Mouse (Mus musculus) stomach, postnatal 0 days (tissue): ENCODE measurements around the gene Btg1. TPM values are rescaled to one million over a fixed set of nuclear protein-coding genes. Genes with fewer than 3 reads are reported as not detected.
A peak's percentile ranks its signal among the peaks of the same experiment; 100 is the strongest.

Source experiments
- ATAC-seq: fragments of 200-750 bp; cut with Nextera tagmentation; 2 replicates; pipeline ENCODE4 v1.8.0; 2017; ENCODE audit not compliant: low FRiP score, low TSS enrichment
- DNase-seq: peaks from one replicate; pipeline ENCODE4 v3.0.0-alpha.2; 2016; ENCODE audit warnings: low spot score
- H3K27ac ChIP-seq: fragments of 300-500 bp; sonication (generic); replicated peaks from 2 replicates; pipeline ENCODE4 v1.5.1; 2014; ENCODE audit warnings: mild to moderate bottlenecking, control low read depth
- H3K27me3 ChIP-seq: fragments of 300-500 bp; sonication (generic); 2 replicates; pipeline ENCODE4 v1.6.1; 2014; ENCODE audit warnings: low read length; ENCODE audit not compliant: control insufficient read depth, insufficient read depth
- H3K36me3 ChIP-seq: fragments of 300-500 bp; sonication (generic); 2 replicates; pipeline ENCODE4 v1.6.1; 2014; ENCODE audit warnings: low read length, mixed read lengths; ENCODE audit not compliant: control insufficient read depth, insufficient read depth
- H3K4me1 ChIP-seq: fragments of 300-500 bp; sonication (generic); replicated peaks from 2 replicates; pipeline ENCODE4 v1.6.1; 2014; ENCODE audit warnings: antibody characterized with exemption; ENCODE audit not compliant: control insufficient read depth, insufficient read depth
- H3K4me2 ChIP-seq: fragments of 300-500 bp; sonication (generic); replicated peaks from 2 replicates; pipeline ENCODE4 v1.6.1; 2014; ENCODE audit warnings: low read depth, mild to moderate bottlenecking, control low read depth, moderate library complexity
- H3K4me3 ChIP-seq: fragments of 300-500 bp; sonication (generic); 2 replicates; pipeline ENCODE4 v1.5.1; 2014; ENCODE audit warnings: low read depth, low read length, control low read depth
- H3K9ac ChIP-seq: fragments of 300-500 bp; sonication (generic); 2 replicates; pipeline ENCODE4 v1.6.1; 2014; ENCODE audit warnings: mild to moderate bottlenecking, low read length, control low read depth, mixed read lengths
- H3K9me3 ChIP-seq: fragments of 300-500 bp; sonication (generic); 2 replicates; pipeline ENCODE4 v1.6.1; 2016; ENCODE audit warnings: low read length; ENCODE audit not compliant: control insufficient read depth
- CTCF ChIP-seq: IDR thresholded peaks from 2 replicates; pipeline ENCODE4 v1.5.1; 2016; ENCODE audit warnings: antibody characterized with exemption, low read depth, mild to moderate bottlenecking, moderate library complexity
- EP300 ChIP-seq: optimal IDR thresholded peaks from 2 replicates; pipeline ENCODE3; 2016; ENCODE audit warnings: antibody characterized with exemption
- WGBS: fragments of 180-500 bp; shearing (Covaris S2); extraction: QIAGEN DNeasy Blood & Tissue Kit; methylation state at CpG from one replicate; pipeline ENCODE4 v1.1.7; 2014; 5-methylcytosine and 5-hydroxymethylcytosine counted together
- polyA plus RNA-seq: library from polyadenylated mRNA; unstranded; fragments of >200 nt; fragmentation: Nextera tagmentation; extraction: Ambion mirVana; gene quantifications from 2 replicates; pipeline ENCODE4 v1.2.1, GENCODE M21; 2015

Btg1 gene
- polyA plus RNA-seq, 1 experiment from 2014 or later: 59.8 TPM

DNA sequence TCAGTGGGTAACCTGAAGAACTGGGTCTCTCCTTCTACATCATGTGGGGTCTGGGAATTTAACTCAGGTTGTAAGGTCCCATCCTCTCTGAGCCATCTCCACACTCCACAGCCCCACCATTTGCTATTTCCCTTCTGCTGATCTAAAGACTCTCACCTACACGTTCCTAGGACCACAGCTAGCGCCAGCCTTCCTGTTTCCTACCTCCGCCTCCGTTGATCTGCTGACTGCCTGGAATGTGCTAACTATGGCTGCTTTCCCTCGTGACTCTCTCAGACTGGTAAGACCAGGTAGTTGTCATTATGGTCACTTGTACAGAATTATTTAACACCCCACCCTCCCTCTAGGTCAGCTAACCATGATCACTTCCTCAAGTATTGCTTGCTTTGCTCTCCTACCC lies 13.3 kb downstream of the Btg1 start:
- WGBS: 69% methylated on average over 5 of the region's 5 CpGs

DNA sequence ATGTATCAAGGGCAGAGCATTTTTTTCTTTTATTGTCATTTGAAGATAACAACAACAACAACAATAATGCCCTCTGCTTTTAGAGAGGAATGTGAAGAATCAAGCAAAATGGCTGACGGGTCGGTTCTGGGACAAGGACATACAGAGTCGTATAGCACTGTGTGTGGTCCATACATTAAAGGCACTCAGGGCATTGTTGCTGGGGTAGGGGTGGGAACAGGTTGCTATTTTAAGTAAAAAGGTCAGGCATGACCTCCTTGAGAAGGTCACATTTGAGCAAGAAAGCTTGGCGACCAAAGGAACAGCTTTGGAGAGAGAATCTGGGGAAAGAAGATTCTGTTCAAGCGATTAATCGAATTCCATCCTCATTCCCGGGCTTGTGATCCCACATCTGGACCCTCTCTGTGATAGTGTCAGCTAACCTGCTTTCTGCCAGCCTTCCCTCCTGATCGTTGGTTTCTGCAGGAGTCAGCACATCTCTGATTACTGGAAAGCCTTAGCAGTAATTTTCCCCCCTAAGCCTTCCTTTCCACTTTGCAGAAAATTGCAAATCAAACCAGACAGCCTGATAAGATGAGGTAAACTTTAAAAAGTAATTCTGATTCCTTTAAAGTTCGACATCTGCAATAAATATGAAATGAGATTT lies 14.4 kb downstream of the Btg1 start:
- no peak for DNase-seq
- TF ChIP-seq EP300: no peak
- TF ChIP-seq CTCF: no peak
- WGBS: 54% methylated on average over 9 of the region's 9 CpGs

More for the DNA sequence above, 13.3 kb downstream of the Btg1 start:
- Histone ChIP-seq H3K4me2 (no peak overlapping the region), H3K36me3 (no peaks in the 10 kb centered on the region; the same call in none of the 2 replicates), H3K9ac (no peak overlapping the region), H3K4me3 (no peak overlapping the region), H3K27ac (no peak overlapping the region), H3K27me3 (no peaks in the 10 kb centered on the region), H3K4me1 (0 out of 2 replicates have a peak, but pooled peaks cover 3% of the 10 kb centered on the region), H3K9me3 (no peaks in the 10 kb centered on the region)
- TF ChIP-seq CTCF (no peak), EP300 (no peak)
- ATAC-seq (no peak), DNase-seq (no peak)

DNA sequence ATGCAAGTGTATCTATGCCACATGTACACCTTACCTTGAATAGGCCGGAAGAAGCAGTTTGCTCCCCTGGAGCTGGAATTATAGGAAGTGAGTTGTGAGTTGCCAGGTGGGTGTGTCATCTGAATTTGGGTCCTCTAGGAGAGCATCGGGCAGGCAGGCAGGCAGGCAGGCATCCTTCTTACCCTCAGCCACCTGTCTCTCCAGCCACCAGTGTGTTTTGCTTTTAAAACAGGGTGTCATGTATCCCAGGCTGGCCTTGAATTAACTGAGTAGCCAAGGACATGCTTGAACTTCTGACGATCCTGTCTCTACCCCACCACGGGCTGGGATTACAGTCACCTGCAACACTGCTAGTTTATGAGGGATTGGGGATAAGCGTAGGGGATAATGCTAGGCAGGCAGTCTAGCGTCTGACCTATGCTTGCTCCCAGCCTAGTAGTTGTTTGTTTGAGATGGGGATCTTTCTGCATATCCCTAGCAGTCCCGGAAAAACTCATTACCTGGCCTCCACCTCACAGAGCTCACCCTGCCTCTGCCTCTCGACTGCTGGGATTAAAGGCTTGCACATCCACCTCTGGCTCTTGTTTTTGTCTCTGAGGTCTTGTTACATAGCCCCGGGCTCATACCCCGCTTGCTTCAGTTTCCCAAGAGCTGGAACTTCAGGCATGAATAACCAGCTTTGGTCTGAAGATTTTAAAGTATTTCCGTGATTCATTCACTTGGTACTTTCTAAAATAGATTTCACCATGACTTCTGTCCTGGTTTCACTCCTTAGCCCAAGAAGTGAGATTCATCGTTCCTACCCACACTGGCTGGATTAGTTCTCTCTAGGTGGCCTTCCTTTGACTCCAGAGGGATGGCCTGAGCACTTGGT lies 15.7 kb downstream of the Btg1 start:
- ATAC-seq: no peak
- H3K4me1 ChIP-seq: 0 out of 2 replicates have a peak, but pooled peaks cover 3% of the 10 kb centered on the region
- no peak overlapping the region for H3K9ac ChIP-seq
- H3K36me3 ChIP-seq: no peaks in the 10 kb centered on the region; the same call in none of the 2 replicates
- H3K9me3 ChIP-seq: no peaks in the 10 kb centered on the region
- H3K27ac ChIP-seq: 0 out of 2 replicates have a peak overlapping the region, but pooled peaks have one; percentile 1
- no peak overlapping the region for H3K4me2 ChIP-seq
- WGBS: 62% methylated on average over 12 of the region's 12 CpGs
- H3K27me3 ChIP-seq: no peaks in the 10 kb centered on the region
- DNase-seq: no peak
- TF ChIP-seq EP300: no peak
- TF ChIP-seq CTCF: no peak
- H3K4me3 ChIP-seq: no peak overlapping the region

More for the DNA sequence above, 14.4 kb downstream of the Btg1 start:
- H3K36me3 ChIP-seq: no peaks in the 10 kb centered on the region; the same call in none of the 2 replicates
- no peak overlapping the region for H3K4me2 ChIP-seq
- H3K4me1 ChIP-seq: 0 out of 2 replicates have a peak, but pooled peaks cover 3% of the 10 kb centered on the region
- no peak overlapping the region for H3K27ac ChIP-seq
- H3K9me3 ChIP-seq: no peaks in the 10 kb centered on the region
- H3K27me3 ChIP-seq: no peaks in the 10 kb centered on the region
- H3K4me3 ChIP-seq: no peak overlapping the region
- ATAC-seq: no peak
- no peak overlapping the region for H3K9ac ChIP-seq

DNA sequence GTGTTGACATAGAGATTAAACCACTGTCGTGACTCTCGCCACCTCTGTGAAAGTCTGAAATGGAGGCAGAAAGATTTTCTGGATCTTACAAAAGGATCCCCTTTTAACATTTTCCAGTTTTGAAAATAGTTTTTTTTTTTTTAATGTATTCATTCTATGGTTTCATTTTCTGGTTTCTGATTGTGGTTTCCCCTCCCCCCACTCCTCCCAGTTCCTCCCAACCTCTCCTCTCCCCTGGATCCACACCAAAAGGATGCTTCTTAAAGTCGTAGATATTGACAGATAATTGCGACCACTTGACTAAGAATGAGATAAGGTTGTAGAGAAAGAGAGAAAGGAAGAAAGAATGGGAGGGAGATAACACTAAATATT lies 16.3 kb downstream of the Btg1 start:
- 54% methylated on average over 4 of the region's 4 CpGs for whole genome bisulfite sequencing
- Histone ChIP-seq H3K4me3 (no peak overlapping the region), H3K27me3 (no peaks in the 10 kb centered on the region), H3K36me3 (no peaks in the 10 kb centered on the region; the same call in none of the 2 replicates), H3K9me3 (no peaks in the 10 kb centered on the region), H3K9ac (no peak overlapping the region), H3K4me1 (0 out of 2 replicates have a peak, but pooled peaks cover 3% of the 10 kb centered on the region), H3K4me2 (no peak overlapping the region), H3K27ac (no peak overlapping the region)
- no peak for TF ChIP-seq CTCF
- TF ChIP-seq EP300: no peak
- DNase-seq (no peak), ATAC-seq (no peak)

DNA sequence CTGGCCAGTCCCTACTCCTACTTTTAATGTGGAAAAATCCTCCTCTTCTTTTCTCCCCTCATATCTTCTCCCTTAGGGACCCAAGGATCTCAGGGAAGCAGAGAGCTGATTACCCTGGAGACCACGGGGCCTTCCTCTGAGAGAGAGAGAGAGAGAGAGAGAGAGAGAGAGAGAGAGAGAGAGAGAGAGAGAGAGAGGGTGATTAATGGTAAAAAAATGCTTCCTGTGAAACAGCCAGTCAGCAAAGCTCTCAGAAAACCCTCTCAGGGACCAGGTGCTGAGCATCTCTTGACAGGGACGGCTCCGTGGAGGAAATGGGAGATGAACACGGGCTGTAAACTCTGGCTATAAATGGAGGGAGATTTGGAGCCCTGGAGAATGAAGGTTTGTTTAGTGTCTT lies 18.7 kb downstream of the Btg1 start:
- H3K4me2 ChIP-seq: no peak overlapping the region
- TF ChIP-seq CTCF (no peak), EP300 (no peak)
- ATAC-seq: no peak; the same call in 1 of the 2 replicates
- no peak overlapping the region for H3K9ac ChIP-seq
- no peaks in the 10 kb centered on the region for H3K9me3 ChIP-seq
- no peaks in the 10 kb centered on the region for H3K27me3 ChIP-seq
- no peak overlapping the region for H3K4me3 ChIP-seq
- H3K27ac ChIP-seq: peak overlapping the region; percentile 31; the same call in 1 of the 2 replicates
- H3K4me1 ChIP-seq: no peaks in the 10 kb centered on the region
- no peak for DNase-seq
- no peaks in the 10 kb centered on the region; the same call in 1 of the 2 replicates for H3K36me3 ChIP-seq
- 31% methylated on average over 4 of the region's 4 CpGs for WGBS
